Mouse (Mus musculus) embryo, embryonic 11 days (tissue): Measurements from ENCODE around the gene Lims1.

Experiments used
- DNase-seq: peaks from one replicate; pipeline ENCODE4 v3.0.0-alpha.2; 2015

Lims1 gene

GRCm38 (mm10) chr10:58386997-58387396, 63.7 kb downstream of the Lims1 start:
- no peak for DNase-seq

DNA sequence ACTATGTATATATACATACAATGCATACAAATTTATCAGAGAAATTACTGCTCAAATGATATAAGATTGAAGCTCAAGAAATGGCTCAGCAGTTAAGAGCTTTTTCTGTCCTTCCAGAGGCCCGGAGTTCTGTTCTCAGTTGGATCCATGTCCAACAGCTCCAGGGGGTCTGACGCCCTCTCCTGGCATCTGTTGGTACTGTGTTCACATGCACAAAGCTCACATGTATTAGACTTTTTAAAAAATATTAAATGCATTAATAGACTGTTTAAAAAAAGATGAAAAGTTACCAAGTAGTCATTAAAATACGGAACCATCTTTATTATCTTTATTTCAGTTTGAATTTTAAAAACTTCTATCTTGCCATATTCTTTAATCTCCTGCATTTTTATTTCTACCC, 65.4 kb downstream of the Lims1 start:
- no peak for DNase-seq

DNA sequence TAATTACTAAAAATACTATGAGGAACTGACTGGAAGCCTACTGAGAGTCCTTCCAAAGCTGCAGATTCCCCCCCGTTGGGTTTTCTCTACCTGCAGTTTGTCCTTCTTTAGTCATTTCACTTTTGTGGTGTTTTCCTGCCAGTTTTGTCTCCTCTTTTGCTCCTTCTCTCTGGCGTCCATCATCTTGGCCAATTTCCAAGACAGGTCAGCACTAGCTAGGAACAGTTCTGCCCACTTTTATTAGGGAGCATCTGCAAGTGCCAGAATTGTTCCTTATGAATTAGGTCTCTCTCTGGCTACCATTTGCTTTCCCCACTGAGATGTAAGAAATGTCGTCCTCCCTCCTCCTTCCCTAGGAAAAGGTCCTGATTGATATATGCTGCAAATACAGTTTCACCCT, 65.9 kb downstream of the Lims1 start:
- DNase-seq, result no peak

- DNase-seq, result no peak
These were observed 69.2 kb downstream of the Lims1 start for GRCm38 (mm10) chr10:58392435-58392834.

- no peak for DNase-seq
These were observed 70.1 kb downstream of the Lims1 start for GRCm38 (mm10) chr10:58393026-58394014.

GRCm38 (mm10) chr10:58394170-58394569, 70.9 kb downstream of the Lims1 start:
- no peak for DNase-seq

- DNase-seq, result no peak
These were observed 72.0 kb downstream of the Lims1 start for GRCm38 (mm10) chr10:58395315-58395714.

DNA sequence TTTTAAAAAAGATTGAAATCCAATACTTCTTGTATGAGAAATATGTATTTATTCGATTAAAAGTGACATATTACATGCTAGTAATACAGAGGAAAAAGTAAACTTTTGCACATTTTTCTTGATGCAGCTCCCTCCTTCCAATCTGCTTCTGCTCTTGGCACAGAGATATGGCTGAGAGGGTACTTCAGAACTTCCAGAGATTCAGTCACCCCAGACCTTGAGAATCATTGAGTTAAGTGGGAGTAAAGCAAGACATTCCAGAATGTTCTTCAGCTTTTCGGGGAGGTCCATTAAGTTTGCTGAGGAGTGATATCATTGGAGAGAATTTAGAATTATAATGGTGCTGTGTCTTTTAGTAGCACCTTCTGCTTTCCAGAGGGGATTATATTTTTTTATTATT, 72.5 kb downstream of the Lims1 start:
- no peak for DNase-seq

DNA sequence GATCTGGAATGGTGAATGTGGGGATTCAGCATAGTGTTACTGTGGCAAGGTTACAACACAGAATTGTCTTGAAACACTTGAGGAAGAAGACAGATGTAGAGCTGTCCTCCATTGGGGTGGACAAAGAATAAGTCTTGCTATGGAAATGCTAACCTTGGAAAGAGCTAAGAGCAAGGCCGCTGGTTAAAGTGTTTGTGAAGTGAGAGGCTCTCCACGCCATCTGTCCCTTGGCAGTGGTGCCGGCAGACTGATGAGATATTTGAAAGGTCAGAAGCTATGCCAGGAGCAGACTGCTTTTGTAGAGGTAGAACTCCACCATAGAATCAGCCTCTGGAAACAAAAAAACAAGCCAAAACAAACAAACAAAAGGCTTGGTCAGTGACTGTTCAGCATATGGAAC, 73.3 kb downstream of the Lims1 start:
- DNase-seq, result no peak

- DNase-seq, result no peak
These were observed 75.7 kb downstream of the Lims1 start for GRCm38 (mm10) chr10:58398941-58399340.

DNA sequence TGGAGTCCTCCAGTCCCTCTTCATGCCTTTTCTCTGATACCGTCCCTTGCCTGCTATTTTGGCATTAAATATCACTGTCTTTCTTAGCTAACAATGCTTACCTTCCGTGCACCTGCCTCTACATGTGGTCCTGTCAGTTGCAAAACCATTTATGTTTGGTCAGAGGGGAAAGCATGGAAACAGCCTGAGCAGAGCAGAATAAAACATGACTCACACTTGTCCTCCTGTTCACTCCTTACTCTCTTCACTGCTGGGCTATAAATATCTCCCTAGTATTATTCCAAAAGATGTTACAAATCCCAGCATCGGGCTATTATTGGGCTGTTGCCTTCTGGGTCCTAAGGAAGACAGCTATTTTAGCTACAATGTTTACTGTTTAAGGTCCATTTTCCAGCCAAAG, 78.6 kb downstream of the Lims1 start:
- no peak for DNase-seq

DNA sequence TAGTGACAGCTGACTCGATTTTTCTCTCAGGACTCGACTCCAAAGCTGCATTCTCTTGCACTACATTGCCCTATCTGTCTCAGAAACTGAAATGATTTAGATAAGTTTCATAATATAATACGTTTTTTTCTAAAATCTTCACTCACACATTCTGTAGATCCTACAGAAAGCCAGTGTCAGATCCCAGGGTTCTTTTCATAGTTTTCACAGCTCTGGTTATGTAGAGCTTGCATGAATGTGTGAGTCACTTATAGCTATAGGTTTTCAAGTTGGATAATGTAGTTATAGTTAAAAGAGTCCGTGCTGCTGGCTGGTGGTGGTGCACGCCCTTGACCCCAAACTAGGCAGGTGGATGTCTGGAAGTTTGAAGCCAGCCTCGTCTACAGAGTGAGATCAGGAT, 81.4 kb downstream of the Lims1 start:
- DNase-seq, result no peak

DNA sequence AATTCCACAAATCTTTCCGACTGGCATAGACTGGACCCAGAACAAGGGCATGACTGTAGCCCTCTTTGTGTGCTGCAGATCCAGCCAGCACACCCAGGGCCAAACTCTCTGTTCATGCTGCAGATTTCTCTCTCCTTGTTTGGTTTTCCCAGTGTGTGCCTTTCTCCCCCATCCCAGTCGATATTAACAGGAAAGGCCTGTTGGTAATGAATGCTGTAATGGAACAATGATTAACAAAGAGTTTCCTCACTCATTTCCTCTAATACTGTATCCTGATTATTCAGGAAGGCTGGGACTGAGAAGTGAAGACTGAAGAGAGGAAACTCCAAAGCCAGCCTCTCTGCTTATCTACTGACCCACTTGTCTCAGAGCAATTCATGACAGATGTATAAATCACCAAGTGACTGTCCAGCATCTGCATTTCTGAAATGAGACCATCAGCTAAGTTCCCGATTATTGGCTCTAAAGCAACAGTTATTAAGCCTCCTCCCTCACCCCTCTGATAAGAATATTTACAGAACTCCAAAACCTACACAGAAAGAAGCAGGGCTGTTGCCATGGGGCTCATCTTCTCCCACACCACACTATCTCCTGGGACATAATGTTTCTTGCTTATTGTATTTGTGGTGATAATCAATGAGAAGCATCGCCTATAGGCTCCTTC, 82.2 kb downstream of the Lims1 start:
- DNase-seq, result no peak

- DNase-seq, result no peak
These were observed 82.7 kb downstream of the Lims1 start for GRCm38 (mm10) chr10:58405949-58406305.

GRCm38 (mm10) chr10:58412331-58412730, 89.1 kb downstream of the Lims1 start:
- DNase-seq, result no peak

DNA sequence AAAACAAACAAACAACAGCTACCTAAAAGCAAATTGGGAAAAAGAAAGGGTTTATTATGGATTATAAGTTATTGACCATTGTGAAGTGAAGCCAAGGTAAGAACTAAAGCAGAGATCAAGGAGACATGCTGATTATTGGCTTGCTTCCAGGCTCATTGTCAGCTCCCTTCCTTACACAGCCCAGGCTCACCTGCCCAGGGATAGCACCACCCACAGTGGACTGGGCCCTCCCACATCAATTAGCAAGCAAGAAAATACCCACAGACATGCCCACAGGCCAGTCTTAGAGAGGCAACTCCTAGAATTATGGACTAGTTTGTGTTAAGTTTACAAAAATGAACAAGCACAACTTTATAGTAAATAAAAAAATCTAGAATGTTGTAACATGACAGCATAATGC, 89.6 kb downstream of the Lims1 start:
- DNase-seq, result no peak

DNA sequence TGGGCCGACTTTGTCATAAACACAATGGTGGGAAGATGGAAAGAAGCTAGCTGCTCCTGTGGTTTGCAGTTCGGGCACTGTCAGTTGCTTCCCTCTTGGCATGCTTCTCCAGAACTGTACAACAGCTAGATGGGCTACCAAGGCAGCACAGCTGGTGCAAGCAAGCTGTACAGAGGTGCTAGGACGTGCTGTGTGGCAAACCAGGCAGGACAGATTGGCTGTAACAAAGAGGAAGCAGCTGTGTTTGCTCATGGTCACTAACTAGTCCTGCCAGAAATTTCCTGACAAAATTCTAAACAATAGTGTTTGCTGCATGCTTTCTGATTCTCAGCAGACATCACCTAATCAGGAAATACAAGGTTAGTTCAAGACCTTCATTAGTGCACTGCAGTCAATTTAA, 93.4 kb downstream of the Lims1 start:
- no peak for DNase-seq

GRCm38 (mm10) chr10:58418290-58418971, 95.2 kb downstream of the Lims1 start:
- DNase-seq, result no peak

DNA sequence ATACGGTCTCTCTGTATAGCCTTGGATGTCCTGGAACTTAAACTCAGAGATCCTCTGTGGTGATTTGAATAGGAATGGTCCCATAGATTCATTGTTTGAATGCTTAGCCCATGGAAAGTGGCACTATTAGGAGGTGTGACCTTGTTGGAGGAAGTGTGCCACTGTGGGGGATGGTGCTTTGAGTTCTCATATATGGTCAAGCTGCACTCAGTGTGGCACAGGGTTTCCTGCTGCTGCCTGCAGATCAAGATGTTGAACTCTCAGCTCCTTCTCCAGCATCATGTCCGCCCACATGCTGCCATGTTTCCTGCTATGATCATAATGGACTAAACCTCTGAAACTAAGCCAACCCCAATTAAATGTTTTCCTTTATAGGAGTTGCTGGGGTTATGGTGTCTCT, 104.7 kb downstream of the Lims1 start:
- DNase-seq, result no peak

GRCm38 (mm10) chr10:58445850-58446249, 122.6 kb downstream of the Lims1 start:
- DNase-seq, result peak; percentile 33

- peak; percentile 99 for DNase-seq
These were observed 123.4 kb downstream of the Lims1 start, which contains the start of gene Ranbp2 for GRCm38 (mm10) chr10:58446384-58447279. Ranbp2 (plus strand) TSS chr10:58446920.

GRCm38 (mm10) chr10:58447280-58447781, 124.1 kb downstream of the Lims1 start:
- no peak for DNase-seq
